Mouse (Mus musculus) embryonic fibroblast, embryonic 13.5 days (primary cell): Measurements from ENCODE around the gene Ppp1r9a. TPM values are rescaled to one million over a fixed set of nuclear protein-coding genes. Genes with fewer than 3 reads are reported as not detected.

Experiments used
- H3K27ac ChIP-seq: 2 replicates; pipeline ENCODE4 v1.5.1; 2012; ENCODE audit warnings: low read length, control low read depth, inconsistent platforms; ENCODE audit not compliant: insufficient read depth
- H3K4me1 ChIP-seq: 2 replicates; pipeline ENCODE4 v1.6.1; 2011; ENCODE audit warnings: low read length; ENCODE audit not compliant: control insufficient read depth, insufficient read depth
- H3K4me3 ChIP-seq: 2 replicates; pipeline ENCODE4 v1.5.1; 2011; ENCODE audit warnings: mild to moderate bottlenecking, control low read depth, low read length; ENCODE audit not compliant: insufficient read depth
- CTCF ChIP-seq: IDR thresholded peaks from 2 replicates; pipeline ENCODE4 v1.5.1; 2011; ENCODE audit warnings: mild to moderate bottlenecking, control low read depth, low read length, moderate library complexity, borderline replicate concordance; ENCODE audit not compliant: insufficient read depth
- POLR2A ChIP-seq: IDR thresholded peaks from 2 replicates; pipeline ENCODE4 v1.6.1; 2011; ENCODE audit warnings: low read depth, mild to moderate bottlenecking, control low read depth, low read length, moderate library complexity
- polyA plus RNA-seq: library from polyadenylated mRNA; stranded (reverse); fragments of >200 nt; gene quantifications from 2 replicates; pipeline ENCODE4 v1.2.4, GENCODE M21; 2011; ENCODE audit warnings: low read depth; ENCODE audit not compliant: missing spikeins, insufficient read length

Gene Ppp1r9a
- polyA plus RNA-seq, 1 experiment: 4.0 TPM

DNA sequence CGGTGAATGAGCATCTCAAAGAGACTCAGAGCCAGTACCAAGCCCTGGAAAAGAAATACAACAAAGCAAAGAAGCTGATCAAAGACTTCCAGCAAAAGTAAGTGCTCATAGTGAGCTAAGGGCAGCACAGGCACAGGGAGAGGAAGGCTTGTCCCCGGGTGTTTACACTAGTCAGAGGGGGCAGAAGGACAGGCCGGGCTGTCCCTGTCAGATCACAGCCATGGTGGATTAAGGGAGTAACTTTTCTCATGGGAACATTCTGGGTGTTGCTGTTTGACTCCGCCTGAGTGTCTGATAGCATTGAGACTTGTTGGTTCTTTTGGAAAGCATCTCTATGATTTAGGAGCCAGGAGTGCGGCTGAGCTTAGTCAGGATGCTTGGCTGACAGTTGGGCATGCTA lies 211.0 kb downstream of the Ppp1r9a start:
- H3K4me1 ChIP-seq: no peaks in the 10 kb centered on the region
- H3K4me3 ChIP-seq: no peak overlapping the region
- no peak for TF ChIP-seq CTCF
- TF ChIP-seq POLR2A: no peak
- no peak overlapping the region for H3K27ac ChIP-seq

DNA sequence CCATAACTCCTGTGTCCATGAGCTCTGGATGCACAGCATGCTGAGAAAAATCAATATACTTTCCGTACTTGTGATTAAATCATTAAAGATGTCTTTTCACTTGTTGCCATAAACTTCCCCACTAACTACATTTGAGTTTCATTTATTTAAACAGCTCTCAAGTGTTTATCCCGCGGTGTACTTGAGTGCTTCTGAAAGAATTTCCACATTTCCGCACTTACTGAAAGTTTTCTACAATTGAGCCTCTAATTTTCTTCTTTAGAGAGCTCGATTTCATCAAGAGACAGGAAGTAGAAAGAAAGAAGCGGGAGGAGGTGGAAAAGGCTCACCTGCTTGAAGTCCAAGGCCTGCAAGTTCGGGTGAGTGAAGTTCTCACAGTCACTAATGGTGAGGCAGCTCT lies 212.1 kb downstream of the Ppp1r9a start:
- Histone ChIP-seq H3K27ac (no peak overlapping the region), H3K4me1 (no peaks in the 10 kb centered on the region), H3K4me3 (no peak overlapping the region)
- TF ChIP-seq POLR2A (no peak), CTCF (no peak)

DNA sequence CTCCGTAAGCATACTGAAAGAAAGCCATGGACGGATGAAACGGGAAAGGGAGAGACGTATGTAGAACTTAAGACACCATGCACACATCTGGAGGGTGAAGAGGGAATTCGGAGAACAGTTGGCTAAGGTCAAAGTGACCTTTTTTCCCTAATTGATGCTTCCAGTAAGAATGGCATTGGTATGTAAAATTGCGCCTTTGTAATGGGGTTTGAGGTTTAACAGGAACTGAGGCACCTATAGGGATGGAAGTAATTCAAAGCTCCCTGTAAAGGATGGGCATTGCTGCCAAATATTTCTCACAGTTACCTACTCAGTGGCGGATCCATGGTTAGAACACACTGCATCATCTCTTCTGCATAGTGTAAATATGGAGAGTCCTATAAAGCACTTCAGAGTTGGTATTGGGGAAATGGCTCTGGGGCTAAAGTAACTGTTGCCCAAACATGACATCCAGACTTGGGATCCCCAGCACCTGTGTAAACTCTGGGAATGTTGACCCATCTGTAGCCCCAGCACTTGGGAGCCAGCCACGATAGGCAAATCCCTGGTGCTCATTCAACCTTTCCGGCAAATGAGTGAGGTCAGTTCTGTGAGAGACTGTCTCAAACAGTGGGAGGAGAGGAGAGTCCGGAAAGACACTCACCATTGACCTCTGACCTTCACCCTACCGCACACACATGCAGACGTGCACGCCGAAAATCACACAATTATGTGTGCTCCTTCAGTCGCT lies 216.6 kb downstream of the Ppp1r9a start:
- no peak for TF ChIP-seq POLR2A
- TF ChIP-seq CTCF: no peak
- no peaks in the 10 kb centered on the region for H3K4me1 ChIP-seq
- H3K27ac ChIP-seq: no peak overlapping the region
- H3K4me3 ChIP-seq: no peak overlapping the region

DNA sequence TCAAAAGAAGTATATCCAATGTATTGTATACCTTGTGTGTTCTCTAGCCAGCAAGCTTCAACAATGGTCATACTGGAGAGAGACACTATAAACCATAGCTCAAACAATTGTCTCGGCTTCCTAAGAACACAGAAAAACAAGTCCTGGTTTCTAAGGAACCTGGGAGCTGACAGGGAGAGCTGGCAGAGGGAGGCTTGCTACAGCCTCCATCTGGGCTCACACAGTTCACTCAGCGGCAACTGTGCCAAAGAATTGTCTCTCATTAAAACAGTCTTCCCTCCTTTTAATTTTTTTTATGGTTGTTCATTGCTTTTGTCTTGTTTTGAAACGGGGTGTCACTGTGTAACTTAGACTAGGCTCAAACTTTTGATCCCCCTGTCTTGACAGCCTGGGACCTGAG lies 217.5 kb downstream of the Ppp1r9a start:
- H3K4me3 ChIP-seq: no peak overlapping the region
- TF ChIP-seq POLR2A (no peak), CTCF (no peak)
- H3K27ac ChIP-seq: no peak overlapping the region
- H3K4me1 ChIP-seq: no peaks in the 10 kb centered on the region

DNA sequence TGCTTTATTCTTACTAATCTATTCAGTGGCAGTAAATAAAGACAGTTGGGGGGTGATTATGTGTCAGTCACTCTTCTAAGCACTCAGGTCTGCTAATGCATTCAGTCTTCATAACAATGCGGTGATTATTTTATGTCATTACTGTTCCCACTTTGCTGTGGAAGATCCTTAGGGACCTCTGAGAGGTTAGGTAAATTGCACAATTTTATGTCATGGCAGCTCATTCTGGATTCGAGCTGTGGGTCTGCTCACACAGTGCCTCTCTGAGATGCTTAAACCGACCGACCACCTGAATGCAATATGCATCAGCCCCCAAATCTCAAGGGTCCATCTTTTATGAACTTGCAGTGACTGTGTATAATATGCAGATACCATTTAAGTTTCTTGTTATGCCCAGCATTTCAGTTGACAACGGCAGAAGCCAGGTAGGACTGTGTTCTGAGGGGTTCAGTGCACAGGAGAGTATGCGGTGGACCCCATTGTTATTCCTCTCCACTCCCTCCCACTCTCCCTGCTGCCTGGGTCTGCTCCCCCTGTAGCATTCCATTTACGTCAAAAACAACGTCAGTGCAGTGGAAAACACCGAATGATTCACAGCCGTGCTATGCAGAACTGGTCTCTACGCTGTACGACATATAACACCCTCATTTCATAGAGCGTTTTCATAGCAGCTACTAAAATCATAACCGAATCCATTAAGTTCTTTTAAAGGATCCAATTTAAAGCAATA lies 226.8 kb downstream of the Ppp1r9a start:
- Histone ChIP-seq H3K27ac (no peak overlapping the region), H3K4me1 (peaks cover 2% of the 10 kb centered on the region), H3K4me3 (no peak overlapping the region)
- TF ChIP-seq POLR2A: no peak
- no peak for TF ChIP-seq CTCF

DNA sequence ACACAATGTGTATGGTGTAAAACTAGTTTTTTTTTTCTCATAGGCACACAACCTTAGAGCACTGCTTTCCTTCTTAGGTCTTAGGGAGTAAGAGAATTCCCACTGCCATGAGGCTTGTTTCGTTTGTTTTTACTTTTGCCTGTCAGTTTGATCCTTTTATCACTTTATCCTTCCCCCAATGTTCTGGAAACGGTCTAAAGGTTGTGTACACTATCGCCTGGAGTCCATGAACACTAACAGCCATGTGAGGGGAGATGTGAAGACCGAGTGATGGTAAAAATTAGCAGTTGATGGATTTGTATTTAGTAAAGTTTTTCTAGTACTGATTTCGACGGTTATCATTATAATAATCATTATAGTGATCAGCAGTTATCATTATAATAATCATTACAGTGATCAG lies 232.3 kb downstream of the Ppp1r9a start:
- no peak overlapping the region for H3K27ac ChIP-seq
- TF ChIP-seq CTCF (no peak), POLR2A (no peak)
- H3K4me3 ChIP-seq: no peak overlapping the region
- peaks cover 2% of the 10 kb centered on the region for H3K4me1 ChIP-seq

DNA sequence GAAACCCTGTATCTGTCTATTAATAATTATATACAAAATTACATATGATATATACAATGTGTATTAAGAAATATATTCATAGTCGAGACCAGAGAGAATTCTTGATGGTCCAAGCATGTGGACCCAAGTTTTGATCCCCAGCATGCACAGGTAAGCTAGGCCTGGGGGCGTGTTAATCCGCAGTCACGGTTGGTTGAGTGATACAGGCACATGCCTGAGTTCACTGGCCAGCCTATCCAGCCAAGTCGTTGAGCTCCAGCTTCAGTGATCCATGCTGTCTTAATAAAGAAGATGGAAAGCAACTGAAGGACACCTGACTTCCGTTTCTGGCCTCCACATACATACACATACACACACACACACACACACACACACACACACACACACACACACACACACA lies 233.3 kb downstream of the Ppp1r9a start:
- H3K4me3 ChIP-seq: no peak overlapping the region
- no peak overlapping the region for H3K27ac ChIP-seq
- TF ChIP-seq POLR2A (no peak), CTCF (no peak)
- H3K4me1 ChIP-seq: no peaks in the 10 kb centered on the region

DNA sequence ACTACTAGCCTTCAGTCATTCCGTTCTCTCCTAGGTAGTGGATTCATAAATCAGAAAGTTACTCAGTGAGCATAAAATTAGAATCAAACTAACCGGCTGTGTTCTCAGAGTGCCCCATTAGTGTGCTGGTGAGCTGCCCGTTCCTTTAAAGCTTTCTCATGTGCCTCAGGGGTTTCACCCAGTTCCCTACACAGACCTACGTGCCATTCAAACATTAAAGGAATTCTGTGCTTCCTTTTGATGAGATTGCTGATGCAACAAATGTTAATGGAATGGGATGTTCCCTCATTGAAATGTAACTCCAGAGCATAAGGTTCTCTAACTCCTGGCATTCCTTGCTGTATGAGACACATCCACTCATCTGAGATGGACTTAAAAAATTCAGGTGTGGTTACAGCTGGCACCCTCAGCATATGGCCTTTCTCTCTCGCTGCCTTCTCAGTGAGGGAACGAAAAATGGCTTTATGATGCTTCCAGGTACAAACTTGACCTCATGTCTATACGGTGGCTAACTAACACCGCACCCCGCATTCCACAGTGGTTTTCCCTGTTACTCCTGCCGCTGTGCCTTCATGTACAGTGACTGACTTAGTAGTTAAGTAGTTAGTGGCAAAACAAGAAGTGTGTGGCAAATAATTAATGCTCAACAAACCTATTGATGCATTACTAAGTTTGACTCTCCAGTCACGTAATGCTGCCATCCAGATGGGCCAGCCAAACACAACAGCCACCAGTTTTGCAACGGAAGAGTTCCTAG lies 236.3 kb downstream of the Ppp1r9a start:
- no peak overlapping the region for H3K27ac ChIP-seq
- H3K4me3 ChIP-seq: no peak overlapping the region
- no peaks in the 10 kb centered on the region for H3K4me1 ChIP-seq
- TF ChIP-seq CTCF: no peak
- TF ChIP-seq POLR2A: no peak

DNA sequence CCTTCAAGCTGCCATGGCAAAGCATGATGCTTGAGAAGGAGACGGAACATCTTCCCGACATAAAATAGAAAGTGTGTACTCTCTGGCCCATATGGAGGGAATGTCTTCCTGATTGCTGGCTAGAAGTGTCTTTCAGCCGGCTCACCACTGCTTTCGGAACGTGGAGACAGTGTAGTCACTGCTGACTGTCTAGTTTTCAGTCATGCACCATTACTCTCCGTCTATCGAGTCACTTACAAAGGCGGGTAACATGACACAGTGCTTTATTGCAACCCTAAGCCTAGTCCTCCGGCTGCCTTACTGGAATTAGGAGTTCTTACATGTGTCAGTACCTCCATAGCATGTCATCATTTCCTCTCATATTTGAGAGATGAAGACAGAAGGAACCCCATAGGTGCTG lies 236.9 kb downstream of the Ppp1r9a start:
- TF ChIP-seq POLR2A (no peak), CTCF (no peak)
- Histone ChIP-seq H3K4me3 (no peak overlapping the region), H3K4me1 (no peaks in the 10 kb centered on the region), H3K27ac (no peak overlapping the region)
